Comparison of ENCODE assay signal across 20 mouse cellular contexts in genomic region chr5:52519921-52520320, GRCm38 (mm10). TPM values are rescaled to one million over a fixed set of nuclear protein-coding genes. Genes with fewer than 3 reads are reported as not detected.
"Had no signal": no experiment of that assay in that cellular context is flagged by ENCODE, and none has a peak within 500 bp of the region (broad histone marks: within the 10 kb centered on the region; RNA-seq: fewer than 3 reads in every experiment).

No protein-coding gene starts in this region.

- H3K9ac ChIP-seq: lung, embryonic 14.5 days; midbrain, embryonic 12.5 days; neural tube, embryonic 13.5 days; neural tube, embryonic 15.5 days had no signal

- H3K4me3 ChIP-seq: midbrain, embryonic 10.5 days; midbrain, embryonic 12.5 days; myocyte; neural tube, embryonic 13.5 days; neural tube, embryonic 15.5 days had no signal

- H3K27me3 ChIP-seq: neural tube, embryonic 15.5 days had no signal

- H3K9me3 ChIP-seq: midbrain, embryonic 12.5 days; neural tube, embryonic 13.5 days; neural tube, embryonic 15.5 days had no signal

- H3K27ac ChIP-seq: midbrain, embryonic 10.5 days; midbrain, embryonic 12.5 days; neural tube, embryonic 13.5 days; neural tube, embryonic 15.5 days had no signal

- ATAC-seq: midbrain, embryonic 16.5 days had no signal

- H3K4me2 ChIP-seq: lung, embryonic 14.5 days; midbrain, embryonic 12.5 days; neural tube, embryonic 13.5 days; neural tube, embryonic 15.5 days had no signal

- H3K36me3 ChIP-seq: midbrain, embryonic 10.5 days; midbrain, embryonic 12.5 days; neural tube, embryonic 13.5 days; neural tube, embryonic 15.5 days had no signal

- DNase-seq: lung, adult 18-20 months; lung, embryonic 14.5 days; lung, postnatal 10 days; lung, postnatal 4 days; midbrain, embryonic 14.5 days; retina, postnatal 1 day; right cerebral cortex, adult 18-20 months; right cerebral cortex, postnatal 25 days; right cerebral cortex, postnatal 4 days; spleen, adult 18-20 months; thymus, adult 18-20 months; thymus, postnatal 14 days; thymus, postnatal 36 days had no signal

RNA-seq across cellular contexts. Expression of gene Lgi2, which starts 46.3 kb away (rescaled TPM):
- total RNA-seq: megakaryocyte-erythroid progenitor cell, adult 5-6 weeks had no signal

RNA-seq across cellular contexts. Expression of gene Ccdc149, which starts 48.6 kb away (rescaled TPM):
- polyA plus RNA-seq: myocyte had no signal
